ENCODE assay signal across 8 mouse cellular contexts in the genomic region with DNA sequence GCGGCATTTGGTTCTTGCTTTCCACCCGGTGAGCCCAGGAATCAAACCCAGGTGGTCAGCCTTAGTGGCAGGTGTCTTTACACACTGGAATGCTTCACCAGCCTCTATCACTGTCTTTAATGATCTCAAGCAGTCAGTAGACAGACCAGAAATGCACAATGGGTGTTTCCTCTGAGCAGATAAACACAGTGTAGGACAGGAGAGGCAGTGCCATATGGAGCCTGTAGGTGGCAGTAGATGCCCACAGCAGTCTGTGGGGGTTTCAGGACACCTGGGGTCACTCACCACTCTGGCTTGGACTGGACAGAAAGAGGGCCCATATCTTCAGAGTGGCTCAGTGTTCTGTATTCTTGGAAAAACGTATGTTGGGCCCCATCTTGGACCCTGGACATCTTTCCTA.
A peak's percentile ranks its signal among the peaks of the same experiment; 100 is the strongest.
DNase-seq lines count a peak whose midpoint lies in the region; ATAC-seq and TF ChIP-seq lines count a peak whose summit lies in the region.

No protein-coding gene starts in this region.

- no peaks in the 10 kb centered on the region for H3K27me3 ChIP-seq in hindbrain, embryonic 14.5 days (ENCODE audit: control insufficient read depth, insufficient read depth, low read length)
- H3K27me3 ChIP-seq in hindbrain, embryonic 12.5 days = peaks cover 16% of the 10 kb centered on the region
- no peaks in the 10 kb centered on the region for H3K27me3 ChIP-seq in ES-Bruce4 (ENCODE audit: control insufficient read depth, insufficient read depth, low read length, poor library complexity, severe bottlenecking)
- H3K27me3 ChIP-seq in neural tube, embryonic 11.5 days (ENCODE audit: control insufficient read depth, insufficient read depth, low read length) = peaks cover 2% of the 10 kb centered on the region; the same call in 1 of the 2 replicates

- TF ChIP-seq POLR2A in ES-Bruce4 (IDR thresholded peaks at IDR 0.05; ENCODE audit: insufficient read depth, low read length) = no peak

- H3K9me3 ChIP-seq in hindbrain, embryonic 14.5 days (ENCODE audit: control insufficient read depth, low read length) = no peaks in the 10 kb centered on the region
- no peaks in the 10 kb centered on the region for H3K9me3 ChIP-seq in hindbrain, embryonic 12.5 days (replicated peaks)
- no peaks in the 10 kb centered on the region for H3K9me3 ChIP-seq in ES-Bruce4 (replicated peaks; ENCODE audit: control insufficient read depth, insufficient read depth, low read length, poor library complexity, severe bottlenecking)
- no peaks in the 10 kb centered on the region for H3K9me3 ChIP-seq in neural tube, embryonic 11.5 days (ENCODE audit: control insufficient read depth, low read length)

- 77% methylated on average over 3 of the region's 3 CpGs for WGBS in hindbrain, embryonic 14.5 days
- WGBS in hindbrain, embryonic 12.5 days = 73% methylated on average over 3 of the region's 3 CpGs
- WGBS in neural tube, embryonic 11.5 days = 72% methylated on average over 3 of the region's 3 CpGs

- H3K4me1 ChIP-seq in hindbrain, embryonic 14.5 days (replicated peaks; ENCODE audit: control insufficient read depth, insufficient read depth, low read length) = no peaks in the 10 kb centered on the region
- H3K4me1 ChIP-seq in hindbrain, embryonic 12.5 days = no peaks in the 10 kb centered on the region
- no peaks in the 10 kb centered on the region for H3K4me1 ChIP-seq in ES-Bruce4 (ENCODE audit: control insufficient read depth, insufficient read depth, low read length)
- H3K4me1 ChIP-seq in neural tube, embryonic 11.5 days (ENCODE audit: control insufficient read depth, insufficient read depth, low read length) = no peaks in the 10 kb centered on the region

- peak; percentile 21; the same call in 1 of the 2 replicates for ATAC-seq in hindbrain, embryonic 14.5 days (ENCODE audit: low FRiP score)
- no peak for ATAC-seq in hindbrain, embryonic 12.5 days (ENCODE audit: low FRiP score)
- ATAC-seq in neural tube, embryonic 11.5 days (ENCODE audit: insufficient read depth, low FRiP score, low TSS enrichment) = no peak

- TF ChIP-seq EP300 in ES-Bruce4 (IDR thresholded peaks at IDR 0.05; ENCODE audit: insufficient read depth, low read depth, low read length) = no peak

- no peak overlapping the region for H3K27ac ChIP-seq in hindbrain, embryonic 14.5 days
- H3K27ac ChIP-seq in hindbrain, embryonic 12.5 days = no peak overlapping the region
- no peak overlapping the region for H3K27ac ChIP-seq in ES-Bruce4 (ENCODE audit: insufficient read depth, low read length)
- H3K27ac ChIP-seq in neural tube, embryonic 11.5 days (ENCODE audit: low read depth, low read length) = no peak overlapping the region

- no peak overlapping the region for H3K9ac ChIP-seq in hindbrain, embryonic 14.5 days
- H3K9ac ChIP-seq in hindbrain, embryonic 12.5 days = no peak overlapping the region
- H3K9ac ChIP-seq in ES-Bruce4 (ENCODE audit: low read depth, poor library complexity, severe bottlenecking) = no peak overlapping the region
- no peak overlapping the region for H3K9ac ChIP-seq in neural tube, embryonic 11.5 days (ENCODE audit: low read length)

- TF ChIP-seq CTCF in ES-Bruce4 (IDR thresholded peaks at IDR 0.05; ENCODE audit: low read depth, low read length) = peak; percentile 78

- no peaks in the 10 kb centered on the region for H3K36me3 ChIP-seq in hindbrain, embryonic 14.5 days (replicated peaks; ENCODE audit: control insufficient read depth, insufficient read depth)
- no peaks in the 10 kb centered on the region for H3K36me3 ChIP-seq in hindbrain, embryonic 12.5 days
- H3K36me3 ChIP-seq in ES-Bruce4 (ENCODE audit: control insufficient read depth, insufficient read depth, low read length, poor library complexity, severe bottlenecking) = no peaks in the 10 kb centered on the region
- H3K36me3 ChIP-seq in neural tube, embryonic 11.5 days (ENCODE audit: control insufficient read depth, insufficient read depth, low read length) = no peaks in the 10 kb centered on the region

- DNase-seq in hindbrain, embryonic 14.5 days (ENCODE audit: low spot score) = peak; percentile 40
- peak; percentile 8 for DNase-seq in c-Kit-positive CD71-negative TER-119-negative erythroid progenitor cells, embryonic 14.5 days (ENCODE audit: low read depth)
- peak; percentile 19 for DNase-seq in gastrocnemius, postnatal 25 days
- DNase-seq in kidney, postnatal 4 days = peak; percentile 72 to 74
- peak; percentile 59 for DNase-seq in neural tube, embryonic 11.5 days (ENCODE audit: low spot score)
- DNase-seq in Muller cell, postnatal 12 days (ENCODE audit: inconsistent ontology term) = no peak

- no peak overlapping the region for H3K4me3 ChIP-seq in hindbrain, embryonic 14.5 days (replicated peaks; ENCODE audit: low read length)
- no peak overlapping the region for H3K4me3 ChIP-seq in hindbrain, embryonic 12.5 days
- no peak overlapping the region for H3K4me3 ChIP-seq in ES-Bruce4 (ENCODE audit: low read depth, low read length)
- no peak overlapping the region for H3K4me3 ChIP-seq in neural tube, embryonic 11.5 days (ENCODE audit: low read depth, low read length)

- H3K4me2 ChIP-seq in hindbrain, embryonic 14.5 days (replicated peaks) = no peak overlapping the region
- H3K4me2 ChIP-seq in hindbrain, embryonic 12.5 days (replicated peaks) = no peak overlapping the region
- no peak overlapping the region for H3K4me2 ChIP-seq in neural tube, embryonic 11.5 days (ENCODE audit: low read depth)
